Mouse (Mus musculus) left cerebral cortex, adult 8-10 months (tissue): ENCODE measurements around the gene Olfr1200. TPM values are rescaled to one million over a fixed set of nuclear protein-coding genes. Genes with fewer than 3 reads are reported as not detected.

Experiments
- DNase-seq, 2 experiments: peaks; one replicate each; pipeline ENCODE4 v3.0.0; 2022; ENCODE audit warnings: low spot score in 2 of 2
- total RNA-seq, 4 experiments: library from RNA; stranded (reverse); gene quantifications; 2 replicates each; pipeline ENCODE4 v1.2.4; 2022

Olfr1200 gene
- not detected for total RNA-seq

DNA sequence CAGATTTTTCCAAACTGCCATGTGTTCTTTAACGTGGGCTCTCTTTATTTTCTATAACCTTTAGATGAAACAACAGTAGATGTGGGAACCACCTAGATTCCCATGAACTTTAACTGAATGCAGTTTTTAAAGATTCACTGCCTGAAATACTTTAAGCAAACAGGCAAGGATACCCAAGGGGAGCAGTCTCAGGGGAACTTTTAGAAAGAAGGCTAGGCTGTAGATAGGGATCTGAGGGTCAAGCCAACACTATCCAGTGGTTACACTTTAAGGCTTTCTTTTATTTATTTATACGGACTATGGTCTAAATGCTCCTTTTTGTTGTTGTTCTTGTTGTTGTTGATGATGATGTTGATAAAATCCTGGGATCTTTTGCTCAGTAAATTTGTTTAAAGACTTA lies at the start of gene Olfr1200:
Olfr1200 (minus strand) TSS at position 101 of the 400 bp plus-strand sequence.
- DNase-seq, result no peak

DNA sequence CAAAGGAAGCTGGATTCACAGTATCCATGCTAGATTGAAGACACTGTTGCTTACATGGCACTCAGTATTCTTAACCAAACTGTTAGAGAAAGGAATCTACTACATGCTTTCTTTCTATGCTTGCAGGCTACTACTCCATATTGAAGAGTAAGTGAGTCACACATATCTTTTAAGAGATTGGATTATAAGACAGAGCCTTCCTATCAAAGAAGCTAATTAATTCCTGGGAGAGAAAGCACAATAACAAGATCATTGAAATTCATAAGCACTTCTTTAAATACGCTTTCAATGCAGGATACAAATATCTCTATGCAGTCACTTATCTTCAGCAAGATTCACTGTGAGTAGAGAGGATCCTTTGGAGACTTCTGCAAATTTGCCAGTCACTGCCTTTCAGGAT lies 43.9 kb upstream of the Olfr1200 start, which contains the start of gene Olfr1202:
Olfr1202 (plus strand) TSS at position 301 of the 400 bp plus-strand sequence.
- DNase-seq, result no peak

DNA sequence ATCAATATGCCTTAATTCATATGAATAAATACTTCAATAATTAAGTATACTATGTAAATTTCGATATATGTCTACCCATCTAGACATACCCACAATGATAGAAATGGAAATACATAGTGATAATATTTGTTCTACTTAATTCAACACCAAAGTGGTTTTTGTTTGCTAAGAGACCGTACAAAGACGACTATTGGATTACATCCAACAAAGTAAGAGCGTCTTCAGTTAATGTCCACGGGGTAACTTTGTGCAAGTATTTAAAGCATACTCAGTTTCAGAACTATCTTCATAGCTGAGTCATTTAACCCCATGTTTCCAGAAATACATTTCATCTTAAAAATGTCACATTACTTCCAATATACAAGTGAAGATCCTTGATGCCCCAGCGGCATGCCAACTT lies 22.4 kb upstream of the Olfr1200 start, which contains the start of gene Olfr1201:
Olfr1201 (plus strand) TSS at position 301 of the 400 bp plus-strand sequence.
- DNase-seq, result no peak

DNA sequence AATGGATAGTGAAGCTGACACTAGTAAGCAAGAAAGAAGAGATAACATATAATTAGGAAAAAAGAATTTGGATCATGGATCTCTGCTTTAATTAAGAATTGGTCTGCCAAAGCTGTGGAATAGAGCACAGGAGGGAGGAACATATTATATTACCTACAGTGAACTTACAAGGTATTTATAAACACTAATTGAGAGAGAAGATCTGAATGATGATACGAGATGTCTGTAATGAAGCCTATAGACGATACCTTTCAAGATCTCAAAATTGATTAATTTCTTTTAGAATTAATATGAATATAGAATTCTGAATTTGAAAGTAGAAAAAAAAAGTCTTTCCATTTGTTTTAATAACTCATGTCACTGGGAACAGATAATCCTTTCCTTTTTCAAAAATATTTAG lies 9.9 kb downstream of the Olfr1200 start, which contains the start of gene Olfr1199:
Olfr1199 (minus strand) TSS at position 101 of the 400 bp plus-strand sequence.
- DNase-seq, result no peak

DNA sequence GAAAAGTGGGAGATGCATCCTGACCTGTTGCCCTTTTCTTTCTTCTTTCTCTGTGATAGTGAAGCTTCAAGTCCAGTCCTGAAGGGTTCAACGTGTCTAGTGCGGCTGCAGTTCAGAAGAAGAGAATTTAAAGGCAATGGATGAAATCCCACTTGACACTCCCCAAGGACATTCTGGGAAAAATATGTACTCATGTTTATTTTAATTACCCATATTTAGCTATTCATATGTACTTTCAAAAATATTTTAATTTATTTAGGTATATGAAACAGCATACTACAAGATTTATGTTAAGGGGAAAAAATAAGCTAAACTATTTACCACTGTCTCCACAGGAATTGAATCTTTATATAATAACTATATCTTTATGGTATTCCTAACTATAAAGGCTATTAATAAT lies 19.0 kb downstream of the Olfr1200 start, which contains the start of gene Olfr1198:
Olfr1198 (minus strand) TSS at position 101 of the 400 bp plus-strand sequence.
- no peak for DNase-seq

DNA sequence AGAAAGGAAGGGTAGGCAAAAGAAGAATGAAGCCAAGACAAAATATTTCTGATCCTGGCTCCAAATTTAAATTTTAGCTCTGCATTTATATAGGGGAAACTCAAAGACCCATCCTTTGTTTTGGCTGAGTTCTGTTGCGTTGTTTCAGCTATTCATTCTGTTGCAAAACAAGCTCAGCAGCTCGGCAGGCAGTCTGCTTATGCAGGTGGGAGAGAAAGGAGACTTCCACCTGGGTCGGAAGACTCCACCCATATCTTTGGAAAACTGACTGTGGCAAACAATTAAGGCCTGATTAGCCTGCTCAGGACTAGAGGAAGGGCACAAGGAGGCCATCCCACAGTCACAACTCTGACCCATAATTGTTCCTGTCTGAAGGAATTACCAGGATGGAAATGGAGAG lies 26.9 kb downstream of the Olfr1200 start:
- DNase-seq, result no peak

DNA sequence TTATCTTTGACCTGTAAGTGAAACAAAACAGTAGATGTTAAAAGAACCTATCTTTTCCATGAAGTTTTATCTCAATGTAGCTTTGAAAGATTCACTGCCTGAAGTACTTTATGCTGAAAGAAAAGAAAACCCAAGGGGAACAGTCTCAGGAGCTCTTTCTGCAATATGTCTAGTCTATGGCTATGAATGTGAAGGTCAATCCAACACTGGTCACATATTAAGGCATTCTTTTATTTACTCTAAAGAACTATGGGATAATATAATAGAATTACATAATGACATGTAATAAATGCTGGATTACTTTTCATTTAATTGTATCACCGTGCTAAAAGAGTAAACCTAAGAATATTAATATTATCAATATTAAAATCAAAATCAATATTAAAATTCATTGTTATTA lies 38.0 kb downstream of the Olfr1200 start, which contains the start of gene Olfr1197:
Olfr1197 (minus strand) TSS at position 101 of the 400 bp plus-strand sequence.
- DNase-seq, result no peak

Other genes with a start within 250 kb of the Olfr1200 start
- gene Olfr1188, start 213.6 kb downstream of the Olfr1200 start, total RNA-seq, result not detected
- not detected for gene Olfr1189, start 184.0 kb downstream of the Olfr1200 start, total RNA-seq
- gene Olfr1191-ps1, start 129.9 kb downstream of the Olfr1200 start, total RNA-seq, result under 1 TPM in 1 of 4 experiments, not detected in 3; 0.08 TPM
- not detected for gene Olfr1192-ps1, start 122.0 kb downstream of the Olfr1200 start, total RNA-seq
- gene Olfr1193, start 94.9 kb downstream of the Olfr1200 start, total RNA-seq, result not detected
- not detected for gene Olfr1195, start 81.3 kb downstream of the Olfr1200 start, total RNA-seq
- not detected for gene Olfr1196, start 65.9 kb downstream of the Olfr1200 start, total RNA-seq
- not detected for gene Olfr1197, start 38.1 kb downstream of the Olfr1200 start, total RNA-seq
- gene Olfr1198, start 19.1 kb downstream of the Olfr1200 start, total RNA-seq, result not detected
- not detected for gene Olfr1199, start 10.0 kb downstream of the Olfr1200 start, total RNA-seq
- not detected for gene Olfr1201, start 22.5 kb upstream of the Olfr1200 start, total RNA-seq
- not detected for gene Olfr1202, start 44.0 kb upstream of the Olfr1200 start, total RNA-seq
- gene Olfr1205, start 59.2 kb upstream of the Olfr1200 start, total RNA-seq, result not detected
- not detected for gene Olfr1204, start 78.8 kb upstream of the Olfr1200 start, total RNA-seq
- not detected for gene Olfr1206, start 92.7 kb upstream of the Olfr1200 start, total RNA-seq
- not detected for gene Olfr1208, start 131.8 kb upstream of the Olfr1200 start, total RNA-seq
- gene Olfr1209, start 144.7 kb upstream of the Olfr1200 start, total RNA-seq, result not detected
- gene Olfr1211, start 167.6 kb upstream of the Olfr1200 start, total RNA-seq, result not detected
- gene Olfr1212, start 183.5 kb upstream of the Olfr1200 start, total RNA-seq, result not detected
- not detected for gene Gm13762, start 209.8 kb upstream of the Olfr1200 start, total RNA-seq
- not detected for gene Olfr1214, start 222.2 kb upstream of the Olfr1200 start, total RNA-seq
- gene Olfr1215, start 236.5 kb upstream of the Olfr1200 start, total RNA-seq, result not detected
- not detected for gene Olfr1216, start 247.9 kb upstream of the Olfr1200 start, total RNA-seq